Mouse (Mus musculus): ENCODE data around the gene Gm5129.

Gene Gm5129

GRCm38 (mm10) chr5:29721159-29721558, 14.6 kb downstream of the Gm5129 start:
- no peak for DNase-seq

GRCm38 (mm10) chr5:29712906-29713305, 22.8 kb downstream of the Gm5129 start:
- no peak for DNase-seq

GRCm38 (mm10) chr5:29711631-29712030, 24.1 kb downstream of the Gm5129 start:
- no peak for DNase-seq

- DNase-seq: no peak
Measured at GRCm38 (mm10) chr5:29708258-29708657, 27.5 kb downstream of the Gm5129 start.

- no peak for DNase-seq
Measured at GRCm38 (mm10) chr5:29707241-29707640, 28.5 kb downstream of the Gm5129 start.

GRCm38 (mm10) chr5:29699520-29700202, 36.1 kb downstream of the Gm5129 start:
- DNase-seq: no peak

- no peak for DNase-seq
Measured at GRCm38 (mm10) chr5:29698493-29698892, 37.2 kb downstream of the Gm5129 start.

- no peak for DNase-seq
Measured at GRCm38 (mm10) chr5:29688352-29688751, 47.4 kb downstream of the Gm5129 start.

GRCm38 (mm10) chr5:29687671-29688070, 48.1 kb downstream of the Gm5129 start:
- DNase-seq: peak; percentile 58

All from thymus, postnatal 4 days (tissue).